Mouse (Mus musculus) lung, postnatal 25 days (tissue): ENCODE results near the gene B3gnt8.

Experiments
- DNase-seq: peaks from one replicate; pipeline ENCODE4 v3.0.0; 2022; ENCODE audit warnings: low spot score

B3gnt8 gene

GRCm38 (mm10) chr7:25626509-25627430 lies at the start of gene B3gnt8:
B3gnt8 (plus strand) TSS chr7:25626654.
- peak; percentile 66 for DNase-seq

GRCm38 (mm10) chr7:25576793-25577437 lies 49.5 kb upstream of the B3gnt8 start:
- peak; percentile 36 for DNase-seq

GRCm38 (mm10) chr7:25579441-25579840 lies 47.0 kb upstream of the B3gnt8 start:
- DNase-seq, result no peak

GRCm38 (mm10) chr7:25582301-25582810 lies 44.1 kb upstream of the B3gnt8 start:
- no peak for DNase-seq

GRCm38 (mm10) chr7:25584651-25585050 lies 41.8 kb upstream of the B3gnt8 start:
- no peak for DNase-seq

GRCm38 (mm10) chr7:25585351-25586204 lies 40.9 kb upstream of the B3gnt8 start:
- no peak for DNase-seq

GRCm38 (mm10) chr7:25591226-25591625 lies 35.2 kb upstream of the B3gnt8 start:
- DNase-seq, result no peak

- DNase-seq, result no peak
Observed at GRCm38 (mm10) chr7:25593859-25594258, 32.6 kb upstream of the B3gnt8 start.

- peak; percentile 64 for DNase-seq
Observed at GRCm38 (mm10) chr7:25599663-25600062, 26.8 kb upstream of the B3gnt8 start.

GRCm38 (mm10) chr7:25600666-25601065 lies 25.8 kb upstream of the B3gnt8 start:
- DNase-seq, result no peak

GRCm38 (mm10) chr7:25601346-25601745 lies 25.1 kb upstream of the B3gnt8 start:
- DNase-seq, result no peak

GRCm38 (mm10) chr7:25606625-25607063 lies 19.8 kb upstream of the B3gnt8 start:
- DNase-seq, result no peak

GRCm38 (mm10) chr7:25607196-25607595 lies 19.3 kb upstream of the B3gnt8 start:
- DNase-seq, result no peak

- no peak for DNase-seq
Observed at GRCm38 (mm10) chr7:25610056-25610455, 16.4 kb upstream of the B3gnt8 start.

GRCm38 (mm10) chr7:25611501-25611900 lies 15.0 kb upstream of the B3gnt8 start:
- no peak for DNase-seq

- no peak for DNase-seq
Observed at GRCm38 (mm10) chr7:25614086-25614485, 12.4 kb upstream of the B3gnt8 start.

GRCm38 (mm10) chr7:25614831-25615705 lies 11.4 kb upstream of the B3gnt8 start:
- no peak for DNase-seq

- no peak for DNase-seq
Observed at GRCm38 (mm10) chr7:25615706-25616011, 10.8 kb upstream of the B3gnt8 start, which contains the start of gene Erich4. Erich4 (minus strand) TSS chr7:25615892.

GRCm38 (mm10) chr7:25617376-25618160 lies 8.9 kb upstream of the B3gnt8 start:
- no peak for DNase-seq
